Mouse (Mus musculus): ENCODE results near the gene Klk14.

Gene Klk14

DNA sequence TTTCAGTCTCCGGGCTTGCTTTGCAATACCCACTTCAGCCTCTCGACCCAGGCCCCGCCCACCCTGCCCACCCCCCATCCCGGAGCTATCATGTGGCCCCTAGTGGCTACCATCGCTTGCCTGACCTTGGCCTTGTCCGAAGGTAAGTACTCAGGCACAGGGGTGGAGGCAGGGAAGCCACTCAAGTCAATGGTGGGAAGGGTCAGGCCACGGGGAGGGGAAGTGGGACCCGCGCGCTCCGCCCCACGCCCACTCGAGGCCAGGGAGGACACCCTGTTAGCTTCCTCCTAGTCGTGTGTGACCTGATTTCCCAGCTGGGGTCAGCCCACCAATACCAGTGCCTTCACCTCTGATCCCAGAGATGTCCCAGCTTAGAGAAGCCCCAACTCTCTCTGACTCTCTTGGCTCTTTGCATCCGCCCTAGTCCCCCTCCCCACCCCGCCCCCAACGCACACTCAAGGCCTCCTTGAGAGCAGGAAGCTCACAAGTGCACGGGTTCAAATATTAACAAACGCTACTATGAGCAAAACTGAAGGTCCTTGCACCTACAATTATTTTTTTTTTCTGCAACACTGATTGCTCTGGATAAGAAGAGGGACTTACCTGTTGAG is 23.6 kb downstream of the Klk14 start:
- no peak for DNase-seq (ENCODE audit: extremely low read depth, insufficient read length, low spot score)

All from 3134 (cell line).